Mouse (Mus musculus): ENCODE results near the gene Ushbp1.
A peak's percentile ranks its signal among the peaks of the same experiment; 100 is the strongest.

Ushbp1 gene

GRCm38 (mm10) chr8:71392871-71393270 is 2.7 kb downstream of the Ushbp1 start:
- DNase-seq (ENCODE audit: low spot score): peak; percentile 50

- DNase-seq (ENCODE audit: low spot score): no peak
These were observed 3.2 kb downstream of the Ushbp1 start for GRCm38 (mm10) chr8:71392391-71392790.

DNA sequence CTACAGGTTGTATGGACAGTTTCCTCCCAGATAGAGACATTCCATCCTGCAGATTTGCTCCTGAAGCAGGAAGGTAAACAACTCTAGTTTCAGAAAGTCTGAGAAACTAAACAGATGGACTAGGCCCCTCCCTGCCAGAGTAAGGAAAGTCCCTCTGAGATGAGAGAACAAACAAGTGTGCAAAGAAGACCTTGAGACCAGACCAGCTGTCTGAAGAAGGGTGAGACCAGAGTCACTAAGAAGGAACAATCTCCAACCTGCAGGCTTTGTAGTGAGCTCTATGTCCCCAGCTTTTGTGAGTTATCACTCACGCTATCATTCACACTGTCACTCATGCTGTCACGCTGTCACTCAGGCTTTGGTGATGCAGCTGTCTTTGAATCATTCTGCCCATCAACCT is 3.9 kb downstream of the Ushbp1 start:
- DNase-seq (ENCODE audit: low spot score): no peak

- peak; percentile 51 for DNase-seq (ENCODE audit: low spot score)
These were observed 7.3 kb downstream of the Ushbp1 start for GRCm38 (mm10) chr8:71388267-71388666.

- no peak for DNase-seq (ENCODE audit: low spot score)
These were observed 10.3 kb downstream of the Ushbp1 start for GRCm38 (mm10) chr8:71385212-71385835.

GRCm38 (mm10) chr8:71383860-71384259 is 11.7 kb downstream of the Ushbp1 start:
- peak; percentile 55 for DNase-seq (ENCODE audit: low spot score)

GRCm38 (mm10) chr8:71383396-71383795 is 12.2 kb downstream of the Ushbp1 start:
- DNase-seq (ENCODE audit: low spot score): no peak

GRCm38 (mm10) chr8:71381971-71382961 is 13.3 kb downstream of the Ushbp1 start:
- peak; percentile 89 for DNase-seq (ENCODE audit: low spot score)

DNA sequence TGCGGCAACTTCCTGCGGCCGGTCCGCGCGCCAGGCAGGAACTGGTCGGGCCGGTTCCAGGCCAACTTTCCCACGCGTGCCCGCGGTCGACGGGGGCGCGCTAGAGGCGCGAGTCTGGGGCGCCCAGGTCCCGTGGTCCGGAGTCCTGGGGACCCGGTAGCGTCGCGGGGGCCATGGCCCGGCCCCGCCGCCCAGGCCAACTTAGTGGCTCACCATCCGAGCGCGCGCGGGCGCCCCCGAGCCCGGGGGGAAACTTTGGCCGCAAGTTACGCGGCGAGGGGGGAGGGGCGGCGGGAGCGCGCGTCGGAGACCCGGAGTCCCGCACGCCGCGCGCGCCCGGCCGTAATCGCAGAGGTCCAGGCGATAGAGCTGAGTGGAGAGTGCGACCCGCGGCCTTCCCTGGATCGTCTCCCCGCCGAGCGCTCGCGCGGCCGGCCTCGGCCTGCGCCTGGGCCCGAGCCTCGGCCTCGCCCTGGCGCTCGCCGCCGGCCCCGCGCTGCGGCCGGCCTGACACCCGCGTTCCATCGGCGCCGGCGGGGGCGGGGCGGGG is 14.1 kb downstream of the Ushbp1 start, which contains the start of gene Nr2f6:
Gene Nr2f6 (minus strand): TSS at position 540 of the 550 bp plus-strand sequence.
- peak; percentile 81 for DNase-seq (ENCODE audit: low spot score)

GRCm38 (mm10) chr8:71380178-71381171 is 15.1 kb downstream of the Ushbp1 start:
- peak; percentile 31 for DNase-seq (ENCODE audit: low spot score)

DNA sequence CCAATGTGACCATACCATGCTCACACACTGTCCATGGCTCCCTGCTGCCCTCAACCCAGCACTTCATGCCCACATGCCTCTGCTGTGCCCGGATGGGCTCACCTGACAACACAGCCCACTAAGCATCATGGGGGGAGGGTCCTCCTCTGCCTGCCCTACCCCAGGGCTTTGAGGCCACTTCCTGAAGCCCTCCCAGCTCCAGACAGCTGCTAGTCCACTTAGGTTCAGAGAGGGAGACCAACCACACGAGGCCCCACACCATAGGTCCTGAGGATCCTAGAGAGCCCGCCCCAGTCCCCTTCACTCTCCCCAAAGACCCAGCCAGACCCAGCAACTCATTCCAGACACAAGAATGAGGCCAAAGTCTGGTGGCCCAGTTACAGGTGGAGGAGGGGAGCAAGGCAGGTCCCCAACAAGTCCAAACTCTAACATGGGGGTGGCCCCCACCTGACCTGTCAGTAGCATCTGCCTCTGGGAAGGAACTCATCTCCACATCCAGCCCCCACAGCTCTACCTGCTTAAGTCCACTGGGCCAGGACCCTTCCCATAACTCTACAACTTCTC is 16.0 kb downstream of the Ushbp1 start:
- DNase-seq (ENCODE audit: low spot score): no peak

DNA sequence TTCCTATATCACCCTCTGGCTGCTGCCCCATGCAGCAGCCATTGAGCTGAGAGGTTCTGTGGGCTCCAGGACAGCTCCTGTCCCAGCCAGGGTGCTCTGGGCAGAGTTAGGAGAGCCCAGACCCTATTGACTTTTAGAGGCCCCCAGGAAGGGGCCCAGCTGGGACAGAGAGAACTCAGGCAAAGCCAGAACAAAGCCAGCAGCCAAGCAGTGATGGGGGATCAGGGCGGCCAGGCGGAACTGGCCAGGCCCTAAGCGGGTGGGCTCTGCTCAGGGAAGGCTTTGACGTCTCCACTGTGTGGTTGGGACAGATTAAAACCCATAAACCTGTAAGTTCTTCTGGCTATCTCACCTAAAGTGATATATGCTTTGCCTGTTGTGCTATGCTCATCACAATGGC is 16.6 kb downstream of the Ushbp1 start:
- no peak for DNase-seq (ENCODE audit: low spot score)

GRCm38 (mm10) chr8:71376423-71377030 is 19.1 kb downstream of the Ushbp1 start:
- DNase-seq (ENCODE audit: low spot score): no peak

- DNase-seq (ENCODE audit: low spot score): peak; percentile 79
These were observed 19.8 kb downstream of the Ushbp1 start for GRCm38 (mm10) chr8:71375581-71376422.

DNA sequence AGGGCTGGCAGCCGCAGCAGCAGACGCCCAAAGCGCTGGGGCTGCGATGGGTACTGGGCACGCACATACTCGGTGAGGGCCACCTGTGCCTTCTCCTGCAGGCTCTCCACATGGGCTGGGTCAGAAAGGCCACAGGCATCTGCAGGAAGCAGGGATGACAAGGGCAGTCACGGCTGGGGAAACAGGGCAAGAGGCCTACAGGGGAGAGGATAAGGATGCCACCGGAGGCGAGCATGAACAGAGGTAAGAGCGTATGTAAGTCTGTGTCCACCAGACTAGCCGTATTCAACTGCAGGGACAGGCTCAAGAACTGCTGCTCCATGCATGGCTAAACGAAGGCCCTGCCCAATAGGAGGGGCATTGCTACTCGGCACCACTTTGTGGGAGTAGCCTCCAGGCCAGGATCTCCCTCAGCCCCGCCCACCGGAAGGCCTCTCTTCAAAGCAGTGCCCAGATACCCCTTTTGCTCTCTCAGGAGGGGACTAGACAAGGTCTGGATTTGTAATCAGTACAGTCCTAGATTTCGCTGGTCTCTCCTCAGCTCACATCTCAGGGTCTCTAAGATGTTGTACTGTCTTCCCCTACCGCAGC is 20.9 kb downstream of the Ushbp1 start:
- DNase-seq (ENCODE audit: low spot score): no peak

DNA sequence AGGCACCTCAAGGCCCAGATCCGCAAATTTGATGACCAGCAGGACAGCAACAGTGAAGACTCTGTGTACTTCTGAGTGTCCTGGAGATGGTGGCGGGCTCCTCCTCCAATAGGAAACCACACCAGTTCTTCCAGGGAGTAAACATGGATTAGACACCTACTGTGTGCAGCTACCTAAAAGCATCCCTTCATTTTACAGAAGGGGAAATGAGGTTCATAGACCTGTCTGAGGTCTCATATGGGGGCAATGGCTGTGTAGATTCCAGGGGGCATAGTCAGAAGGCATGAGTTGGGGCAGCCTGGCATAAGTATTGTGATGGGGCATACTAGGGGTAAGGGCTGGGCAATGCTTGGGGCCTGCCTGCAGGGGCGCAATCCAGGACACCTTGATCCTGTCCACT is 22.6 kb downstream of the Ushbp1 start:
- DNase-seq (ENCODE audit: low spot score): no peak

GRCm38 (mm10) chr8:71372427-71372826 is 23.2 kb downstream of the Ushbp1 start:
- no peak for DNase-seq (ENCODE audit: low spot score)

DNA sequence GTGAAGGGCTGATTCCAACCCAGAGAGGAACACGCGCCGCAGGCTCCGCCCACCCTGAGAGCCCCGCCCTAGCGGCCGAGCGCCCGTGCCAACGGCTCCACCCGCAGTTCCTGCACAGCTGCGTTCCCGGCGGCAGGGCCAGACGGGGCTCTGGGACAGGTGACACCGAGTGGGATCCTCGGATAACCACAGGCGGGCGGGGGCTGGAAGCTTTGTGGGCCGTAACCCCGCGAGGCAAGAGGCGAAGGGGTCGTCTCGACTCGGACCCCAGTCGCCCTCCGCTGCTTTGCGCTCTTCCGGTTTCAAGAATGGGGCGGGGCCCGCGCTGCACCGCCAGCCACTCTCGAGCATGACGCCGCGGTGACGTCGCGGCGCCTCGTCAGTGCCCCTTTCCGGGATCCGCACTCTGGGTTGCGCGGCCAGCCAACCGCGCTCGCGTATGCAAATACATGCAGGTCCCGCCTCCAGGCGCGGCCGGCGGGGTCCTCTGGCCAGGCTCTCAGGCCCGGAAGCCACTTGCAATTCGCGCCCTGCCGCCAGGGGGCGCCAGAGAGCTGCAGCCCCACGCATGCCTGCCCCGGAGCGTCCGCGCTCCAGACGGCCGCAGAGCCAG is 24.3 kb downstream of the Ushbp1 start, which contains the start of gene Ocel1:
Gene Ocel1 (plus strand): TSS at position 63 of the 613 bp plus-strand sequence.
- peak; percentile 98 for DNase-seq (ENCODE audit: low spot score)

DNA sequence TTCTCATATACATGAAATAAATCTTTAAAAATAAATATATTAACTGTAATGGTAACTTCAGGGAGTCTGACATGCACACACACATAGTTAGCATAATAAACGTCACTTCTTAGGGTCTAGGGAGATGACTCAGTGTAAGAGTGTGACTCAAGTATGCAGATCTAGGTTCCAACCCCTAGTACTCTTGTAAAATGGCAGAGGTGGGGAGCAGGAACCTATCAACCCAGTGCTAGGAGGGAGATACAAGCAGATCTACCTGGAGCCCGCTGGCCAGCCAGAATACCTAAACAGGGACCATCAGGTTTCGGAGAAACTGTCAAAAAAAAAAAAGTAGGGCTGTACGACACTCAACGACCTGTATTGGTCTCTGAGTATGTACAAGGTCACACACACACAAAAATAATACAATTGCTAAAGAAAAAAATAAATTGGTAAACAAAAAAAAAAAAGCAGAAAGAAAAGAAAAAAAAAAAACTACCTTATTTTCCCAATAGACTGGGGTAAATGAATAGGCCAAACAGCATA is 24.8 kb downstream of the Ushbp1 start:
- DNase-seq (ENCODE audit: low spot score): no peak

All from lung, postnatal 25 days (tissue).